Mouse (Mus musculus) telencephalon, adult 2 months (tissue): ENCODE data around the gene Il12b.
A peak's percentile ranks its signal among the peaks of the same experiment; 100 is the strongest.

Experiments used
- DNase-seq: peaks from one replicate; pipeline ENCODE4 v3.0.0-alpha.2; 2011; ENCODE audit warnings: low read depth, low spot score

Gene Il12b

GRCm38 (mm10) chr11:44399763-44400162 lies at the start of gene Il12b:
Gene Il12b, plus strand, starts transcription at chr11:44400063.
- no peak for DNase-seq

- peak; percentile 50 for DNase-seq
Observed at GRCm38 (mm10) chr11:44354860-44355470, 44.9 kb upstream of the Il12b start.

- DNase-seq = no peak
Observed at GRCm38 (mm10) chr11:44356171-44356570, 43.7 kb upstream of the Il12b start.

- no peak for DNase-seq
Observed at GRCm38 (mm10) chr11:44364536-44364935, 35.3 kb upstream of the Il12b start.

GRCm38 (mm10) chr11:44367711-44368110 lies 32.2 kb upstream of the Il12b start:
- DNase-seq = no peak

GRCm38 (mm10) chr11:44372856-44373255 lies 27.0 kb upstream of the Il12b start:
- no peak for DNase-seq

- no peak for DNase-seq
Observed at GRCm38 (mm10) chr11:44377879-44378278, 22.0 kb upstream of the Il12b start.

- DNase-seq = no peak
Observed at GRCm38 (mm10) chr11:44380432-44381051, 19.3 kb upstream of the Il12b start.

- DNase-seq = no peak
Observed at GRCm38 (mm10) chr11:44382200-44382599, 17.7 kb upstream of the Il12b start.

GRCm38 (mm10) chr11:44387031-44387430 lies 12.8 kb upstream of the Il12b start:
- no peak for DNase-seq

- DNase-seq = no peak
Observed at GRCm38 (mm10) chr11:44389993-44390701, 9.7 kb upstream of the Il12b start.

GRCm38 (mm10) chr11:44393101-44393810 lies 6.6 kb upstream of the Il12b start:
- DNase-seq = no peak

GRCm38 (mm10) chr11:44395401-44395800 lies 4.5 kb upstream of the Il12b start:
- no peak for DNase-seq

- DNase-seq = no peak
Observed at GRCm38 (mm10) chr11:44397551-44397950, 2.3 kb upstream of the Il12b start.

GRCm38 (mm10) chr11:44398356-44398755 lies 1.5 kb upstream of the Il12b start:
- no peak for DNase-seq

- no peak for DNase-seq
Observed at GRCm38 (mm10) chr11:44398782-44399225, 1.1 kb upstream of the Il12b start.

- no peak for DNase-seq
Observed at GRCm38 (mm10) chr11:44401635-44402548, 2.0 kb downstream of the Il12b start.

- DNase-seq = no peak
Observed at GRCm38 (mm10) chr11:44405113-44405512, 5.2 kb downstream of the Il12b start.

GRCm38 (mm10) chr11:44405961-44406360 lies 6.1 kb downstream of the Il12b start:
- no peak for DNase-seq

- no peak for DNase-seq
Observed at GRCm38 (mm10) chr11:44406457-44406856, 6.6 kb downstream of the Il12b start.

- no peak for DNase-seq
Observed at GRCm38 (mm10) chr11:44408626-44409025, 8.8 kb downstream of the Il12b start.
